Mouse (Mus musculus) embryonic facial prominence, embryonic 11.5 days (tissue): Measurements from ENCODE around the gene Frmd4a. TPM values are rescaled to one million over a fixed set of nuclear protein-coding genes. Genes with fewer than 3 reads are reported as not detected.
A peak's percentile ranks its signal among the peaks of the same experiment; 100 is the strongest.

Source experiments
- ATAC-seq: fragments of 200-750 bp; cut with Nextera tagmentation; replicated peaks from 2 replicates; pipeline ENCODE4 v1.8.0; 2017; ENCODE audit warnings: low read depth; ENCODE audit not compliant: insufficient number of reproducible peaks, low FRiP score, low TSS enrichment
- DNase-seq: peaks from one replicate; pipeline ENCODE4 v3.0.0-alpha.2; 2015; ENCODE audit warnings: low spot score
- H3K27ac ChIP-seq: fragments of 300-500 bp; sonication (generic); replicated peaks from 2 replicates; pipeline ENCODE4 v1.5.1; 2014; ENCODE audit warnings: mild to moderate bottlenecking, low read depth, low read length, control low read depth
- H3K27me3 ChIP-seq: fragments of 300-500 bp; sonication (generic); 2 replicates; pipeline ENCODE4 v1.6.1; 2014; ENCODE audit warnings: mild to moderate bottlenecking, low read length, moderate library complexity, mixed read lengths; ENCODE audit not compliant: control insufficient read depth, insufficient read depth
- H3K36me3 ChIP-seq: fragments of 300-500 bp; sonication (generic); replicated peaks from 2 replicates; pipeline ENCODE4 v1.6.1; 2014; ENCODE audit warnings: low read depth, mild to moderate bottlenecking, low read length, moderate library complexity, mixed read lengths; ENCODE audit not compliant: control insufficient read depth, insufficient read depth
- H3K4me1 ChIP-seq: fragments of 300-500 bp; sonication (generic); 2 replicates; pipeline ENCODE4 v1.6.1; 2014; ENCODE audit warnings: low read length, mixed read lengths; ENCODE audit not compliant: control insufficient read depth, insufficient read depth
- H3K4me2 ChIP-seq: fragments of 300-500 bp; sonication (generic); 2 replicates; pipeline ENCODE4 v1.6.1; 2014; ENCODE audit warnings: low read depth, mild to moderate bottlenecking, control low read depth, low read length, moderate library complexity
- H3K4me3 ChIP-seq: fragments of 300-500 bp; sonication (generic); 2 replicates; pipeline ENCODE4 v1.5.1; 2014; ENCODE audit warnings: low read depth, low read length, control low read depth
- H3K9ac ChIP-seq: fragments of 300-500 bp; sonication (generic); replicated peaks from 2 replicates; pipeline ENCODE4 v1.6.1; 2014; ENCODE audit warnings: mild to moderate bottlenecking, control low read depth, low read length
- H3K9me3 ChIP-seq: fragments of 300-500 bp; sonication (generic); replicated peaks from 2 replicates; pipeline ENCODE4 v1.6.1; 2016; ENCODE audit warnings: mild to moderate bottlenecking, low read length, inconsistent platforms, mixed read lengths; ENCODE audit not compliant: control insufficient read depth
- WGBS: fragments of 180-500 bp; shearing (Covaris S2); extraction: QIAGEN DNeasy Blood & Tissue Kit; methylation state at CpG from one replicate; pipeline ENCODE4 v1.1.7; 2014; 5-methylcytosine and 5-hydroxymethylcytosine counted together
- polyA plus RNA-seq: library from polyadenylated mRNA; unstranded; fragments of >200 nt; fragmentation: Nextera tagmentation; extraction: Ambion mirVana; gene quantifications from 2 replicates; pipeline ENCODE4 v1.2.1, GENCODE M21; 2014

The Frmd4a gene
- polyA plus RNA-seq, result 38.5 and 39.3 TPM in 2 replicates

DNA sequence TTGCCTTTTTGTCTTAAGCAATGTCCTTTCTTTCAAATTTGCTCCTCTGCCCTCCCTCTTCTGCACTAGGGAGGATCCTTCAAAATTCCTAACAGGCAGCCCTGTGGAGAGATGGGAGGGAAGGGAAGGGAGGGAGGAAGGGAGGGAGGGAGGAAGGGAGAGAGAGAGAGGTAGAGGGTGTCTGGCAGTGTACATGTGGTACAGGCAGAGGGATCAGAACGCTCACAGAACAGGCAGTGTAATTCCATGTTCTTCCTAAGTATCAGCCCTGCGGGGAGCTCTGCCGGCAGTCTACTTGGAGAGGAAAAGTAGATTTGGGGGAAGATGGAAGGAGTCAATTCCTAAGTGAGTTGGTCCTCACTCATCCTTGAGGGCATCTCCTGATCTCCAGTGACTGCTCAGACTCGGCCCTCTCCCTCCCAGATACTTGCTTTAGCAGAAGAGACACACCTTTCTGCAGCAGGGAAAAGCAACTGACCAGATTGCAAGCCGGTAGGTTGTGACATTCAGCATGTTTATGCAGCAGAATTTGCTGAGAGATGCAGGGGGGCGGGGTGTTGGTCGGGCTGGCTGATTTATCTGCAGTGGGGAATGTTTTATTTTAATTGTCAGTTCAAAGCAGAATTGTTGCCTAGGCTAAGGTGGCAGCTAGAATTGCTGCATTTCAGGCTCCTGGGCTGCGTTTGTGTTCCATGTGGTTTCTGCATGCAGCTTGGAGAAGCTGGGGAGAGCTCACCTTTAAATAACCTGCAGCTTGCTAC lies at the start of gene Frmd4a:
Frmd4a (plus strand) TSS at position 190 of the 761 bp plus-strand sequence.
- Histone ChIP-seq H3K27me3 (no peaks in the 10 kb centered on the region), H3K9me3 (no peaks in the 10 kb centered on the region), H3K4me2 (no peak within 1 kb of the TSS), H3K36me3 (no peaks in the 10 kb centered on the region), H3K4me1 (no peaks in the 10 kb centered on the region; the same call in 1 of the 2 replicates), H3K4me3 (no peak within 1 kb of the TSS), H3K9ac (0 out of 2 replicates have a peak within 1 kb of the TSS, but pooled peaks have one; percentile 9), H3K27ac (no peak within 1 kb of the TSS)
- DNase-seq (no peak), ATAC-seq (no peak)
- WGBS, result 55% methylated on average over 8 of the region's 8 CpGs

- 82% methylated on average over 7 of the region's 7 CpGs for WGBS
- no peak for ATAC-seq
- Histone ChIP-seq H3K4me1 (no peaks in the 10 kb centered on the region), H3K9ac (no peak overlapping the region), H3K27me3 (no peaks in the 10 kb centered on the region), H3K9me3 (no peaks in the 10 kb centered on the region), H3K4me2 (no peak overlapping the region), H3K4me3 (no peak overlapping the region), H3K27ac (no peak overlapping the region), H3K36me3 (no peaks in the 10 kb centered on the region)
- no peak for DNase-seq
These were observed 28.6 kb upstream of the Frmd4a start for GRCm38 (mm10) chr2:3988876-3989275.

- ATAC-seq (no peak), DNase-seq (no peak)
- H3K9ac ChIP-seq, result no peak overlapping the region
- no peaks in the 10 kb centered on the region for H3K36me3 ChIP-seq
- no peak overlapping the region for H3K4me2 ChIP-seq
- 83% methylated on average over 1 of the region's 1 CpGs for WGBS
- no peaks in the 10 kb centered on the region for H3K4me1 ChIP-seq
- H3K9me3 ChIP-seq, result no peaks in the 10 kb centered on the region
- H3K4me3 ChIP-seq, result no peak overlapping the region
- no peaks in the 10 kb centered on the region for H3K27me3 ChIP-seq
- no peak overlapping the region for H3K27ac ChIP-seq
These were observed 27.1 kb upstream of the Frmd4a start for GRCm38 (mm10) chr2:3990431-3990830.

DNA sequence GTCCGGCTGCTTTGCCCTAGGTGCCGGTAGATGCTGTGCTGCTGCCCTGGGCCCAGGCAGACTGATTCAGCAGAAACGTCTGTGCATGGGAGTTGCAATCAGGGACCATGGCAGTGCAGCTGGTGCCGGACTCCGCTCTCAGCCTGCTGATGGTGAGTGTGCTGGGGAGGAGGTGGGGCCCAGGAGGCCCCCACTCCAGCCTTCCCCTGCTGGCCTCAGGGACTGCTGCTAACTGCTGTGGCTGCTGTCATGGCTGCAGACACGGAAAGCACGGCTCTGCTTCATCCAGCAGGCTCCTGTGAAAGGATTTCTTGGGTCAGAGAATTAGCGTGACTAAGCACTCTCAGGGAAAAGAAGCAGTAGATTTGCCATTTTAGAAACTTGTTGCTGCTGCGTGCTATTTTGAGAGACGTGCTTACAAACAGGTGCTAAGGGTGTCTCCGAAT lies 937 bp downstream of the Frmd4a start:
- DNase-seq (peak; percentile 41), ATAC-seq (peak; percentile 80)
- H3K4me3 ChIP-seq, result no peak overlapping the region
- 0 out of 2 replicates have a peak overlapping the region, but pooled peaks have one; percentile 9 for H3K9ac ChIP-seq
- no peak overlapping the region for H3K27ac ChIP-seq
- no peaks in the 10 kb centered on the region for H3K27me3 ChIP-seq
- WGBS, result 45% methylated on average over 11 of the region's 11 CpGs
- H3K36me3 ChIP-seq, result no peaks in the 10 kb centered on the region
- no peak overlapping the region for H3K4me2 ChIP-seq
- H3K4me1 ChIP-seq, result no peaks in the 10 kb centered on the region; the same call in 1 of the 2 replicates
- H3K9me3 ChIP-seq, result no peaks in the 10 kb centered on the region

DNA sequence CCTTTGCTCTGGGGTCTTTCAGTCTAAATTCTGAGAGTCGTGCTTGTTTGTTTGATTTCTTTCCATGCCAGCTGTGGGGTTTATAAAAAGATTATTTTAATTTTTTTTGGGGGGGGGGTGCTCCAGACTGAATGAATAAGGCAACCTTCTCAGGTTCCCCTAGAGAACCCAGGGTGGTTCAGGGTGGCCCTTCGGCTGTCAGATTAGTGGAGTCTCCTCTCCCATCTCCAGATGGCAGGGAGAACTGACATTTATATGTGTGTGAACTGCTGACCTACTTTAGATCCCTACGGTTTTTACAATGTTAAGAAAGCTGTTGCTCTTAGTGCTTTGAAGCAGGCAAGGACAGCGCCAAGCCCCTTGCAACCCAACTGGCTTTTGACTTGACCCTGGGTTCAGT lies 1.4 kb downstream of the Frmd4a start:
- H3K36me3 ChIP-seq, result no peaks in the 10 kb centered on the region
- H3K9ac ChIP-seq, result no peak overlapping the region
- 68% methylated on average over 4 of the region's 4 CpGs for WGBS
- no peak for DNase-seq
- H3K27me3 ChIP-seq, result no peaks in the 10 kb centered on the region
- no peak overlapping the region for H3K4me2 ChIP-seq
- no peaks in the 10 kb centered on the region for H3K9me3 ChIP-seq
- no peaks in the 10 kb centered on the region; the same call in 1 of the 2 replicates for H3K4me1 ChIP-seq
- H3K4me3 ChIP-seq, result no peak overlapping the region
- H3K27ac ChIP-seq, result no peak overlapping the region
- ATAC-seq, result no peak

GRCm38 (mm10) chr2:4024927-4025326 lies 7.4 kb downstream of the Frmd4a start:
- Histone ChIP-seq H3K4me2 (no peak overlapping the region), H3K36me3 (no peaks in the 10 kb centered on the region), H3K9me3 (no peaks in the 10 kb centered on the region), H3K4me3 (no peak overlapping the region), H3K9ac (no peak overlapping the region), H3K4me1 (no peaks in the 10 kb centered on the region), H3K27me3 (no peaks in the 10 kb centered on the region), H3K27ac (no peak overlapping the region)
- 74% methylated on average over 7 of the region's 7 CpGs for WGBS
- ATAC-seq (no peak), DNase-seq (no peak)

- Histone ChIP-seq H3K4me1 (no peaks in the 10 kb centered on the region), H3K4me2 (no peak overlapping the region), H3K27me3 (no peaks in the 10 kb centered on the region), H3K36me3 (no peaks in the 10 kb centered on the region), H3K27ac (no peak overlapping the region), H3K9ac (no peak overlapping the region), H3K9me3 (no peaks in the 10 kb centered on the region), H3K4me3 (no peak overlapping the region)
- WGBS, result 61% methylated on average over 4 of the region's 4 CpGs
- no peak for DNase-seq
- ATAC-seq, result no peak
These were observed 11.7 kb downstream of the Frmd4a start for GRCm38 (mm10) chr2:4029031-4029747.

- no peaks in the 10 kb centered on the region for H3K36me3 ChIP-seq
- no peaks in the 10 kb centered on the region for H3K4me1 ChIP-seq
- no peak overlapping the region for H3K9ac ChIP-seq
- H3K9me3 ChIP-seq, result no peaks in the 10 kb centered on the region
- H3K27ac ChIP-seq, result no peak overlapping the region
- DNase-seq, result no peak
- H3K27me3 ChIP-seq, result no peaks in the 10 kb centered on the region
- H3K4me2 ChIP-seq, result no peak overlapping the region
- ATAC-seq, result no peak
- H3K4me3 ChIP-seq, result no peak overlapping the region
- 85% methylated on average over 4 of the region's 4 CpGs for WGBS
These were observed 18.7 kb downstream of the Frmd4a start for GRCm38 (mm10) chr2:4036153-4036589.
